Mouse (Mus musculus) testis, adult 2 months (tissue): Measurements from ENCODE around the gene Tas2r134.

Experiments used
- CTCF ChIP-seq: fragments of 200-500 bp; IDR thresholded peaks from 2 replicates; pipeline ENCODE4 v1.5.1; 2012; ENCODE audit warnings: low read depth, mild to moderate bottlenecking, inconsistent platforms, low read length, moderate library complexity; ENCODE audit not compliant: control insufficient read depth, insufficient read depth, insufficient replicate concordance
- POLR2A ChIP-seq: fragments of 200-500 bp; IDR thresholded peaks from 2 replicates; pipeline ENCODE4 v1.6.1; 2012; ENCODE audit warnings: low read depth, mild to moderate bottlenecking, inconsistent platforms, low read length, moderate library complexity; ENCODE audit not compliant: control insufficient read depth

DNA sequence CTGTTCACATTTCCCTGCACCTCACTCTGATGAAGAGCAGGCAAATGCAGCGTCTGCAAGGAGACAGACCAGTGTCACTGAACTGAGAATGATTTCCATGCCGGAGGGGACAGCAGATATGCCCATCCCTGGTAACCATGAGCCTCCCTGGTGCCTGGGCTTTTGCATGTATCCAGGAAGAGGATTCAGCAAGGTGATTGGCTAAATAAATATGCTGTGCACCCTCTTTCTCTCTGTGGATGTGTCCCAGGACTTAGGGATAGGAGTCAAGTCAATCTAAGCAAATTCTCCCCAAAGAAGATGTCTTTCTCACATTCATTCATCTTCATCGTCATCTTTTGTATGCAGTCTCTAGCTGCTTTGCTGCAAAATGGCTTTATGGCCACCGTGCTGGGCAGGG, at the start of gene Tas2r134:
- no peak for TF ChIP-seq CTCF
- no peak for TF ChIP-seq POLR2A
